Comparison of ENCODE assay signal across 31 mouse cellular contexts in genomic region chr10:109926149-109926548, GRCm38 (mm10).
DNase-seq lines count a peak whose midpoint lies in the region; ATAC-seq and TF ChIP-seq lines count a peak whose summit lies in the region.
"Had no signal": no experiment of that assay in that cellular context is flagged by ENCODE, and none has a peak within 500 bp of the region (broad histone marks: within the 10 kb centered on the region; RNA-seq: fewer than 3 reads in every experiment).

No protein-coding gene starts in this region.

- H3K27me3 ChIP-seq in kidney, postnatal 0 days (ENCODE audit: insufficient read depth, low read length): no peaks in the 10 kb centered on the region
- no peaks in the 10 kb centered on the region for H3K27me3 ChIP-seq in kidney, embryonic 14.5 days (ENCODE audit: control insufficient read depth, insufficient read depth, low read length)
- H3K27me3 ChIP-seq in liver, embryonic 14.5 days (ENCODE audit: control insufficient read depth, insufficient read depth, low read length): no peaks in the 10 kb centered on the region
- H3K27me3 ChIP-seq: CH12.LX; embryonic facial prominence, embryonic 13.5 days; forebrain, embryonic 12.5 days; forebrain, embryonic 15.5 days had no signal

- H3K9me3 ChIP-seq in kidney, postnatal 0 days (replicated peaks; ENCODE audit: low read length): no peaks in the 10 kb centered on the region
- no peaks in the 10 kb centered on the region for H3K9me3 ChIP-seq in kidney, embryonic 14.5 days (ENCODE audit: control insufficient read depth, low read length)
- H3K9me3 ChIP-seq in liver, embryonic 14.5 days (ENCODE audit: control insufficient read depth, low read length): no peaks in the 10 kb centered on the region
- H3K9me3 ChIP-seq: embryonic facial prominence, embryonic 10.5 days; embryonic facial prominence, embryonic 13.5 days; forebrain, embryonic 12.5 days; forebrain, embryonic 15.5 days had no signal

- TF ChIP-seq EP300 in liver, embryonic 14.5 days (IDR thresholded peaks at IDR 0.05; ENCODE audit: low read depth): no peak

- H3K4me1 ChIP-seq in kidney, postnatal 0 days (replicated peaks; ENCODE audit: insufficient read depth, low read length): no peaks in the 10 kb centered on the region
- H3K4me1 ChIP-seq in kidney, embryonic 14.5 days (ENCODE audit: control insufficient read depth, insufficient read depth, low read length): no peaks in the 10 kb centered on the region
- no peaks in the 10 kb centered on the region for H3K4me1 ChIP-seq in liver, embryonic 14.5 days (replicated peaks; ENCODE audit: control insufficient read depth in 2 of 2, insufficient read depth in 2 of 2, low read length in 1 of 2)

- no peak for ATAC-seq in kidney, postnatal 0 days (replicated peaks; ENCODE audit: low FRiP score, low read depth)
- ATAC-seq in kidney, embryonic 14.5 days (ENCODE audit: low FRiP score, low TSS enrichment): no peak
- 0 out of 2 replicates have a peak, but pooled peaks have one; percentile 48 for ATAC-seq in liver, embryonic 14.5 days (ENCODE audit: insufficient read depth)
- peak; percentile 86 for ATAC-seq in megakaryocyte-erythroid progenitor cell, adult 5-6 weeks (replicated peaks; ENCODE audit: low FRiP score, low TSS enrichment, poor library complexity, severe bottlenecking)
- ATAC-seq: forebrain, embryonic 15.5 days; hindbrain, postnatal 0 days; inflammation-experienced regulatory T-cells, adult 6 months; Patski had no signal

- no peaks in the 10 kb centered on the region for H3K36me3 ChIP-seq in kidney, postnatal 0 days (ENCODE audit: insufficient read depth, low read length)
- H3K36me3 ChIP-seq in kidney, embryonic 14.5 days (ENCODE audit: control insufficient read depth, insufficient read depth, low read length): no peaks in the 10 kb centered on the region
- H3K36me3 ChIP-seq in liver, embryonic 14.5 days (replicated peaks; ENCODE audit: control insufficient read depth, insufficient read depth, low read depth): no peaks in the 10 kb centered on the region
- H3K36me3 ChIP-seq: embryonic facial prominence, embryonic 10.5 days; embryonic facial prominence, embryonic 13.5 days; forebrain, embryonic 12.5 days; forebrain, embryonic 15.5 days; G1E had no signal

- H3K27ac ChIP-seq in kidney, postnatal 0 days: no peak overlapping the region
- no peak overlapping the region for H3K27ac ChIP-seq in kidney, embryonic 14.5 days (ENCODE audit: low read depth, low read length)
- H3K27ac ChIP-seq in liver, embryonic 14.5 days: no peak overlapping the region
- H3K27ac ChIP-seq: embryonic facial prominence, embryonic 10.5 days; embryonic facial prominence, embryonic 13.5 days; forebrain, embryonic 12.5 days; forebrain, embryonic 15.5 days; heart, adult 2 months; hindbrain, embryonic 14.5 days; hindbrain, postnatal 0 days had no signal

- H3K4me3 ChIP-seq in kidney, postnatal 0 days (replicated peaks; ENCODE audit: low read depth, low read length): no peak overlapping the region
- H3K4me3 ChIP-seq in kidney, embryonic 14.5 days (ENCODE audit: low read length): no peak overlapping the region
- H3K4me3 ChIP-seq in liver, embryonic 14.5 days (ENCODE audit: insufficient read depth in 1 of 2, low read depth in 2 of 2, low read length in 2 of 2): no peak overlapping the region
- H3K4me3 ChIP-seq: embryonic facial prominence, embryonic 10.5 days; embryonic facial prominence, embryonic 13.5 days; erythroblast, embryonic 14.5 days; forebrain, embryonic 12.5 days; forebrain, embryonic 15.5 days; heart, adult 2 months had no signal

- peak; percentile 13 for DNase-seq in kidney, postnatal 0 days (ENCODE audit: low spot score)
- DNase-seq in liver, embryonic 14.5 days (ENCODE audit: low read depth in 3 of 3, low spot score in 3 of 3): no peak
- DNase-seq in liver: no peak
- no peak for DNase-seq in thymus, postnatal 10 days (ENCODE audit: low spot score in 2 of 2)
- DNase-seq: adrenal gland, adult 2 months; adrenal gland, postnatal 14 days; B cell, adult 2 months; cerebellum, adult 11 months; cerebellum, adult 2 months; cerebellum, adult 9-11 months; cerebellum, postnatal 25 days; embryo, embryonic 11 days; gastrocnemius, postnatal 10 days; gastrocnemius, postnatal 36 days; heart, adult 2 months; heart, postnatal 10 days; heart, postnatal 36 days had no signal

- H3K4me2 ChIP-seq in kidney, postnatal 0 days (ENCODE audit: low read length): no peak overlapping the region
- H3K4me2 ChIP-seq in kidney, embryonic 14.5 days (replicated peaks; ENCODE audit: low read depth, low read length): no peak overlapping the region
- no peak overlapping the region for H3K4me2 ChIP-seq in liver, embryonic 14.5 days (ENCODE audit: low read depth)
- H3K4me2 ChIP-seq: embryonic facial prominence, embryonic 13.5 days; forebrain, embryonic 12.5 days; forebrain, embryonic 15.5 days; heart, embryonic 11.5 days; hindbrain, embryonic 14.5 days had no signal

- H3K9ac ChIP-seq in kidney, postnatal 0 days (ENCODE audit: low read depth, low read length): no peak overlapping the region
- no peak overlapping the region for H3K9ac ChIP-seq in kidney, embryonic 14.5 days (ENCODE audit: low read depth, low read length)
- no peak overlapping the region for H3K9ac ChIP-seq in liver, embryonic 14.5 days (replicated peaks)
- H3K9ac ChIP-seq: embryonic facial prominence, embryonic 13.5 days; forebrain, embryonic 12.5 days; forebrain, embryonic 15.5 days; hindbrain, embryonic 14.5 days had no signal

- TF ChIP-seq CTCF in kidney, postnatal 0 days (IDR thresholded peaks at IDR 0.05; ENCODE audit: low read depth): no peak
- no peak for TF ChIP-seq CTCF in liver, embryonic 14.5 days (IDR thresholded peaks at IDR 0.05; ENCODE audit: low read depth)

- WGBS in kidney, postnatal 0 days: 66% methylated on average over 3 of the region's 3 CpGs
- 77% methylated on average over 3 of the region's 3 CpGs for WGBS in kidney, embryonic 14.5 days
- 23% methylated on average over 3 of the region's 3 CpGs for WGBS in liver, embryonic 14.5 days (ENCODE audit: insufficient replicate concordance)

Comparison
In these comparisons a context has a peak if more than half of its experiments do, and no peak if none do; other contexts are left out.
1. ATAC-seq: peak in liver, embryonic 14.5 days (single experiment) and megakaryocyte-erythroid progenitor cell, adult 5-6 weeks (single experiment); none in kidney, postnatal 0 days (single experiment) and kidney, embryonic 14.5 days (single experiment).